Comparison of ENCODE assay signal across 9 mouse cellular contexts in genomic region chr6:141433917-141434756, GRCm38 (mm10).
DNase-seq lines count a peak whose midpoint lies in the region; ATAC-seq lines count a peak whose summit lies in the region.
"Had no signal": no experiment of that assay in that cellular context is flagged by ENCODE, and none has a peak within 500 bp of the region (broad histone marks: within the 10 kb centered on the region; RNA-seq: fewer than 3 reads in every experiment).

No protein-coding gene starts in this region.

- peaks cover 11% of the 10 kb centered on the region for H3K4me1 ChIP-seq in forebrain, embryonic 10.5 days
- H3K4me1 ChIP-seq in midbrain, embryonic 14.5 days (ENCODE audit: control insufficient read depth, insufficient read depth, low read length), result peaks cover 5% of the 10 kb centered on the region; the same call in 1 of the 2 replicates
- H3K4me1 ChIP-seq: liver, embryonic 15.5 days had no signal

- no peak overlapping the region for H3K9ac ChIP-seq in midbrain, embryonic 14.5 days (replicated peaks; ENCODE audit: low read length)
- H3K9ac ChIP-seq: liver, embryonic 15.5 days had no signal

- ATAC-seq in midbrain, embryonic 14.5 days (ENCODE audit: low FRiP score, low TSS enrichment), result peak; percentile 70; the same call in 1 of the 2 replicates
- ATAC-seq in activated CD4-positive, CD25-positive, alpha-beta regulatory T cell, adult 4 months, result no peak

- H3K36me3 ChIP-seq in forebrain, embryonic 10.5 days (replicated peaks), result no peaks in the 10 kb centered on the region
- no peaks in the 10 kb centered on the region for H3K36me3 ChIP-seq in midbrain, embryonic 14.5 days (ENCODE audit: control insufficient read depth, insufficient read depth, low read length)
- H3K36me3 ChIP-seq: liver, embryonic 15.5 days had no signal

- H3K4me2 ChIP-seq in midbrain, embryonic 14.5 days (ENCODE audit: low read length), result no peak overlapping the region
- H3K4me2 ChIP-seq: liver, embryonic 15.5 days had no signal

- H3K9me3 ChIP-seq in forebrain, embryonic 10.5 days, result peaks cover 3% of the 10 kb centered on the region; the same call in 1 of the 2 replicates
- H3K9me3 ChIP-seq in midbrain, embryonic 14.5 days (ENCODE audit: control insufficient read depth, low read length), result no peaks in the 10 kb centered on the region
- H3K9me3 ChIP-seq: liver, embryonic 15.5 days had no signal

- 65% methylated on average over 10 of the region's 10 CpGs for WGBS in forebrain, embryonic 10.5 days
- 45% methylated on average over 10 of the region's 10 CpGs for WGBS in midbrain, embryonic 14.5 days

- 0 out of 2 replicates have a peak overlapping the region, but pooled peaks have one; percentile 20 for H3K27ac ChIP-seq in forebrain, embryonic 10.5 days
- H3K27ac ChIP-seq in midbrain, embryonic 14.5 days (replicated peaks; ENCODE audit: low read depth, low read length), result peak overlapping the region; percentile 60
- H3K27ac ChIP-seq: liver, embryonic 15.5 days had no signal

- DNase-seq in kidney, postnatal 10 days, result peak; percentile 36
- no peak for DNase-seq in kidney, adult 8-10 months
- DNase-seq in forebrain, embryonic 10.5 days (ENCODE audit: extremely low spot score, low spot score), result no peak
- DNase-seq in kidney, postnatal 4 days, result peak; percentile 31 to 50
- DNase-seq in midbrain, embryonic 14.5 days, result peak; percentile 61
- DNase-seq in ovary, adult 18-20 months (ENCODE audit: low spot score), result no peak
- no peak for DNase-seq in cerebellum, adult 11-12 months

- no peak overlapping the region for H3K4me3 ChIP-seq in forebrain, embryonic 10.5 days
- H3K4me3 ChIP-seq in midbrain, embryonic 14.5 days (replicated peaks; ENCODE audit: low read depth, low read length), result no peak overlapping the region
- H3K4me3 ChIP-seq: liver, embryonic 15.5 days had no signal

- no peaks in the 10 kb centered on the region for H3K27me3 ChIP-seq in forebrain, embryonic 10.5 days (ENCODE audit: poor library complexity, severe bottlenecking)
- no peaks in the 10 kb centered on the region for H3K27me3 ChIP-seq in midbrain, embryonic 14.5 days (ENCODE audit: control insufficient read depth, insufficient read depth, low read length)
- H3K27me3 ChIP-seq: liver, embryonic 15.5 days had no signal

Comparison
In these comparisons a context has a peak if more than half of its experiments do, and no peak if none do; other contexts are left out.
1. DNase-seq: peak in kidney, postnatal 10 days (single experiment), kidney, postnatal 4 days (2 of 2) and midbrain, embryonic 14.5 days (single experiment); none in kidney, adult 8-10 months (0 of 2), forebrain, embryonic 10.5 days (single experiment), ovary, adult 18-20 months (single experiment) and cerebellum, adult 11-12 months (single experiment).